Comparison of ENCODE assay signal across 8 mouse cellular contexts in the genomic region with DNA sequence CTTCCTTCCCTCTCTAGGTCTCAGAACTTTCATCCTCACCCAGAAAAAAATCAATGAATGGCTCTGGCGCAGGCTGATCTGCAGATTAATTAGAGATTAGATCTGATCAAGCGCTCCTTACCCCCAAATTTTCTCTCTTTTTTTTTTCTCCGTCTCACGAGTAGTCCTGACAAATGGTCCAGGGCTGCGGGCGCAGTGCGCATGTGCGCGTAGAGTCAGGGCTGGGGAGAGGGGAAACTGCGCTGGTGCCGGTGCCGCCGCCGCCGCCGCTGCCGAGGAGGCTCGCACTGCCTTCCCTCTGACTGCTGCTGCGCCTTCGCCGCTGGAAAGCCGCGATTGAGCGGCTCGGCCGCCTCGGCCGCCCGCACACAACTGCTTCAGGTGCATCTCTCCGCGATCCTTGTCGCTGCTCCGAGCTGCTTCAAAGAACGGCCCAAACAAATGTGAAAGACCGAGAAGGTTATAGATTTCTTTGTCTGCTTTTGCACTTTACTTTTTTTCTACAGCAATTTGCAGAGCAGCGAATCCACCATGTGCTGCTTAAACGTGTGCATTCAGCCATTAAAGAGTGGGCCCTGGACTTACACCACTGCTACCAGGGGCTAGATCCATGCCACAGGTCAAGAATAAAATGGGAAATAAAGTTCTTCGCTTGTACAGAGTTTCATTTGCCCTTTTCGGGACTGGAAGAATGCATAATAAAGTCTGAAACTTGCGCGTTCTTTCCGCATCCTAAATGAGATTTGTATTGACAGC. TPM values are rescaled to one million over a fixed set of nuclear protein-coding genes. Genes with fewer than 3 reads are reported as not detected.
DNase-seq lines count a peak whose midpoint lies in the region; ATAC-seq lines count a peak whose summit lies in the region.

Gene L3mbtl3 (minus strand): TSS at position 182 of the 756 bp plus-strand sequence.

- 0 out of 2 replicates have a peak, but pooled peaks cover 4% of the 10 kb centered on the region for H3K4me1 ChIP-seq in intestine, embryonic 16.5 days (ENCODE audit: control insufficient read depth, insufficient read depth, low read length)
- H3K4me1 ChIP-seq in midbrain, embryonic 10.5 days = peaks cover 30% of the 10 kb centered on the region

- H3K4me3 ChIP-seq in intestine, embryonic 16.5 days (ENCODE audit: low read length) = peak within 1 kb of the TSS; percentile 85
- peak within 1 kb of the TSS; percentile 83 for H3K4me3 ChIP-seq in midbrain, embryonic 10.5 days

- H3K9ac ChIP-seq in intestine, embryonic 16.5 days (ENCODE audit: low read depth, low read length) = peak within 1 kb of the TSS; percentile 95

- peak within 1 kb of the TSS; percentile 93 for H3K27ac ChIP-seq in intestine, embryonic 16.5 days (ENCODE audit: low read length)
- H3K27ac ChIP-seq in midbrain, embryonic 10.5 days (replicated peaks) = peak within 1 kb of the TSS; percentile 99

- peak within 1 kb of the TSS; percentile 68 for H3K4me2 ChIP-seq in intestine, embryonic 16.5 days (ENCODE audit: low read depth, low read length)

- no peaks in the 10 kb centered on the region for H3K27me3 ChIP-seq in intestine, embryonic 16.5 days (replicated peaks; ENCODE audit: control insufficient read depth, insufficient read depth, low read length)
- H3K27me3 ChIP-seq in midbrain, embryonic 10.5 days (ENCODE audit: low read depth, poor library complexity, severe bottlenecking) = no peaks in the 10 kb centered on the region

- intact Hi-C loops in left cerebral cortex, postnatal 36 days (cut with DNase I) = loop anchor here (10.0 kb wide), 2 partner anchors 119 to 379 kb away; partner anchors contain the start of gene Arhgap18

- H3K36me3 ChIP-seq in intestine, embryonic 16.5 days (ENCODE audit: control insufficient read depth, insufficient read depth, low read length) = no peaks in the 10 kb centered on the region
- H3K36me3 ChIP-seq in midbrain, embryonic 10.5 days = no peaks in the 10 kb centered on the region

- WGBS in intestine, embryonic 16.5 days = 3% methylated on average over 42 of the region's 42 CpGs
- whole genome bisulfite sequencing in midbrain, embryonic 10.5 days = 1% methylated on average over 42 of the region's 42 CpGs

- DNase-seq in adrenal gland, adult 18-20 months (ENCODE audit: low spot score in 2 of 2) = peak; percentile 84 to 88
- peak; percentile 92 for DNase-seq in embryo, embryonic 10.5 days (ENCODE audit: low spot score)
- DNase-seq in gastrocnemius, postnatal 4 days (ENCODE audit: low spot score in 2 of 2) = peak; percentile 79 to 87
- DNase-seq in left cerebral cortex, postnatal 36 days (ENCODE audit: low spot score in 2 of 2) = peak; percentile 84 to 88
- peak; percentile 91 for DNase-seq in midbrain, embryonic 10.5 days (ENCODE audit: low spot score)
- DNase-seq in right cerebral cortex, postnatal 4 days = peak; percentile 89
- peak; percentile 88 for DNase-seq in yolk sac, embryonic 10.5 days (ENCODE audit: low spot score)

- H3K9me3 ChIP-seq in intestine, embryonic 16.5 days (ENCODE audit: control insufficient read depth, low read length) = no peaks in the 10 kb centered on the region
- H3K9me3 ChIP-seq in midbrain, embryonic 10.5 days (replicated peaks) = no peaks in the 10 kb centered on the region

- peak; percentile 77 for ATAC-seq in intestine, embryonic 16.5 days

RNA-seq across cellular contexts. Expression of gene L3mbtl3, which starts in this region (rescaled TPM):
- 10 to 100 TPM in 1 of 2 experiments, 1 to 10 TPM in 1; 6.9 to 10.7 TPM for total RNA-seq in adrenal gland, adult 18-20 months (2021)
- total RNA-seq in gastrocnemius, postnatal 4 days (2021) = 10 to 100 TPM; 10.6 to 11.2 TPM
- polyA plus RNA-seq in intestine, embryonic 16.5 days (2015; fragmentation: Nextera tagmentation; extraction: Ambion mirVana) = 7.4 and 8.3 TPM in 2 replicates
- total RNA-seq in left cerebral cortex, postnatal 36 days (2021) = 10 to 100 TPM; 27.1 to 27.7 TPM
- polyA plus RNA-seq in midbrain, embryonic 10.5 days (2016; fragmentation: Nextera tagmentation; extraction: Ambion mirVana) = 17.8 and 19.3 TPM in 2 replicates

Comparison
In these comparisons a context has a peak if more than half of its experiments do, and no peak if none do; other contexts are left out.
1. Peak in every context shown above with its lines: DNase-seq, ATAC-seq, H3K4me3 ChIP-seq and H3K27ac ChIP-seq.